Mouse (Mus musculus) stomach, embryonic 15.5 days (tissue): Measurements from ENCODE around the gene Frmpd4. TPM values are rescaled to one million over a fixed set of nuclear protein-coding genes. Genes with fewer than 3 reads are reported as not detected.

Experiments used
- ATAC-seq: fragments of 200-750 bp; cut with Nextera tagmentation; 2 replicates; pipeline ENCODE4 v1.8.0; 2017; ENCODE audit warnings: low read depth, moderate number of reproducible peaks, moderate TSS enrichment; ENCODE audit not compliant: insufficient read depth, low FRiP score
- H3K27ac ChIP-seq: fragments of 300-500 bp; sonication (generic); 2 replicates; pipeline ENCODE4 v1.5.1; 2015; ENCODE audit warnings: mild to moderate bottlenecking, inconsistent platforms
- H3K27me3 ChIP-seq: fragments of 300-500 bp; sonication (generic); replicated peaks from 2 replicates; pipeline ENCODE4 v1.6.1; 2015; ENCODE audit warnings: inconsistent platforms
- H3K36me3 ChIP-seq: fragments of 300-500 bp; sonication (generic); 2 replicates; pipeline ENCODE4 v1.6.1; 2015; ENCODE audit warnings: inconsistent platforms
- H3K4me1 ChIP-seq: fragments of 300-500 bp; sonication (generic); 2 replicates; pipeline ENCODE4 v1.6.1; 2015; ENCODE audit warnings: inconsistent platforms
- H3K4me2 ChIP-seq: fragments of 300-500 bp; sonication (generic); 2 replicates; pipeline ENCODE4 v1.6.1; 2015; ENCODE audit warnings: mild to moderate bottlenecking, inconsistent platforms
- H3K4me3 ChIP-seq: fragments of 300-500 bp; sonication (generic); replicated peaks from 2 replicates; pipeline ENCODE4 v1.5.1; 2015; ENCODE audit warnings: inconsistent platforms
- H3K9ac ChIP-seq: fragments of 300-500 bp; sonication (generic); 2 replicates; pipeline ENCODE4 v1.6.1; 2015; ENCODE audit warnings: inconsistent platforms
- H3K9me3 ChIP-seq: fragments of 300-500 bp; sonication (generic); 2 replicates; pipeline ENCODE4 v1.6.1; 2016; ENCODE audit warnings: inconsistent platforms
- WGBS: fragments of 180-500 bp; shearing (Covaris S2); methylation state at CpG from one replicate; pipeline ENCODE4 v1.1.7; 2015; 5-methylcytosine and 5-hydroxymethylcytosine counted together
- polyA plus RNA-seq: library from polyadenylated mRNA; unstranded; fragments of >200 nt; fragmentation: Nextera tagmentation; extraction: Ambion mirVana; gene quantifications from 2 replicates; pipeline ENCODE4 v1.2.1, GENCODE M21; 2015

The Frmpd4 gene
- polyA plus RNA-seq = 0.30 and 0.40 TPM in 2 replicates

- 80% methylated on average over 5 of the region's 5 CpGs for WGBS
- no peak within 1 kb of the TSS for H3K27ac ChIP-seq
- no peak within 1 kb of the TSS for H3K9ac ChIP-seq
- H3K4me1 ChIP-seq = no peaks in the 10 kb centered on the region
- H3K4me3 ChIP-seq = no peak within 1 kb of the TSS
- no peaks in the 10 kb centered on the region for H3K9me3 ChIP-seq
- H3K36me3 ChIP-seq = no peaks in the 10 kb centered on the region
- no peak for ATAC-seq
- no peaks in the 10 kb centered on the region for H3K27me3 ChIP-seq
- H3K4me2 ChIP-seq = no peak within 1 kb of the TSS
These were observed at the start of gene Frmpd4 for GRCm38 (mm10) chrX:168577131-168577530. Frmpd4 (minus strand) TSS chrX:168577231.

DNA sequence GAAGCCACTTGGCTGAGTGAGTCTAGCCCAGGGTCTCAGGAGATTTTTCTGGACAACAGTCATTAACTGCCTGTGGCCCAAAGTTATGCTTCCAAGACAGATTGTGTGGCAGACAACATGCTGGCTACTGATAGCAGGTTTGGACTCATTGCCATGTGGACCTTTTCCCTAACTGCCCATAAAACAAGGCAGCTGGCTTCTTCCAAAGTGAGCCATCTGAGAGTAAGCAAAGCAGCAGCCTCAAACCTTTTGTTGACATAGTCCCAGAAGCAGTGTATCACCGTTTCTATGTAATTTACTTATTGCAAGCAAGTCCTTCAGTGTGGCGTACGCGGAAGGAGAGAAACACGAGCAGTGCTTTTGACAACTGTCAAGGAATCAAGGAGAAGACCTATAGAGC, 18.2 kb upstream of the Frmpd4 start:
- H3K9ac ChIP-seq = no peak overlapping the region
- H3K4me3 ChIP-seq = no peak overlapping the region
- 53% methylated on average over 5 of the region's 5 CpGs for WGBS
- H3K4me1 ChIP-seq = no peaks in the 10 kb centered on the region
- no peak overlapping the region for H3K27ac ChIP-seq
- H3K27me3 ChIP-seq = no peaks in the 10 kb centered on the region
- H3K9me3 ChIP-seq = no peaks in the 10 kb centered on the region
- ATAC-seq = no peak
- no peak overlapping the region for H3K4me2 ChIP-seq
- H3K36me3 ChIP-seq = no peaks in the 10 kb centered on the region

DNA sequence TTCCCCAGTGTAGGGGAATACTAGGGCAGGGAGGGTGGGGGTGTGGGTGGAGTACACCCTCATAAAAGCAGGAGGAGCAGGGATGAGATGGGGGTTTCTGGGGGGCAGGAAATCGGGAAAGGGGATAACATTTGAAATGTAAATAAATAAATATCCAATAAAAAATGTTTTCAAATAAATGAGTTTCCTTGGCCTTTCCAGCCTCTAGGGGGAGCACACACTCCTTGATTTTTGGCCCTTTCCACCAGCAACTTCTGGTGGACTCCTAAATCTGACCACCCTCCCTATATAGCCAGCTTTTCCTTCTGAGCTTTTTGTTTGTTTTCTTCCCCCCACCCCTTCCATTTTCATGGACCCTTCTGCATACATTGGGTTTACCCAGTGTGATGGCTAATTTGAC, 7.3 kb upstream of the Frmpd4 start:
- no peak for ATAC-seq
- 67% methylated on average over 1 of the region's 1 CpGs for WGBS
- no peak overlapping the region for H3K4me3 ChIP-seq
- H3K36me3 ChIP-seq = no peaks in the 10 kb centered on the region
- no peak overlapping the region for H3K9ac ChIP-seq
- no peak overlapping the region for H3K4me2 ChIP-seq
- no peak overlapping the region for H3K27ac ChIP-seq
- H3K4me1 ChIP-seq = no peaks in the 10 kb centered on the region
- no peaks in the 10 kb centered on the region for H3K9me3 ChIP-seq
- no peaks in the 10 kb centered on the region for H3K27me3 ChIP-seq

- no peaks in the 10 kb centered on the region for H3K9me3 ChIP-seq
- H3K36me3 ChIP-seq = no peaks in the 10 kb centered on the region
- ATAC-seq = no peak
- no peaks in the 10 kb centered on the region for H3K4me1 ChIP-seq
- H3K9ac ChIP-seq = no peak overlapping the region
- H3K4me3 ChIP-seq = no peak overlapping the region
- H3K27me3 ChIP-seq = no peaks in the 10 kb centered on the region
- no peak overlapping the region for H3K4me2 ChIP-seq
- WGBS = 61% methylated on average over 4 of the region's 4 CpGs
- H3K27ac ChIP-seq = no peak overlapping the region
These were observed 5.2 kb downstream of the Frmpd4 start for GRCm38 (mm10) chrX:168571808-168572207.

DNA sequence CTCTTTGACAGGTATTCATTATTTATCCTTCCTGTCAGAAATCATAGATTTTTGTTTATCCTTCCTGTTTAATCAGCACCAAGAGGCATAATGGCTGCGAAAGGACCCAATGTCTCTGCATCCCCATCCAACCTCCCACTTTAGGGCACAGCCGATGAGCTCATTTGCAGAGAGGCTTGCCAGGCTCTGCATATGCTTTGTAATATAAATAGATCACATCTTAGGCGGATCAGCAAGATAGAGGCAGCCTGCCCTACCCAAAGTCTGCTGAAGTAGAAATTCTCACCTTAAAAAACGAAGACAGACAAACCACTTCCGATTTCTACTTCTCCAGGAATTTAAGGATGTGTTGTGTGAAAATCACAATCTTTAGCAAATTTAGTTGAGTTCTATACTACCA, 7.8 kb downstream of the Frmpd4 start:
- Histone ChIP-seq H3K36me3 (no peaks in the 10 kb centered on the region), H3K27me3 (no peaks in the 10 kb centered on the region), H3K4me1 (no peaks in the 10 kb centered on the region), H3K4me2 (no peak overlapping the region), H3K9me3 (no peaks in the 10 kb centered on the region), H3K27ac (no peak overlapping the region), H3K4me3 (no peak overlapping the region), H3K9ac (no peak overlapping the region)
- ATAC-seq = no peak
- 76% methylated on average over 5 of the region's 5 CpGs for WGBS

DNA sequence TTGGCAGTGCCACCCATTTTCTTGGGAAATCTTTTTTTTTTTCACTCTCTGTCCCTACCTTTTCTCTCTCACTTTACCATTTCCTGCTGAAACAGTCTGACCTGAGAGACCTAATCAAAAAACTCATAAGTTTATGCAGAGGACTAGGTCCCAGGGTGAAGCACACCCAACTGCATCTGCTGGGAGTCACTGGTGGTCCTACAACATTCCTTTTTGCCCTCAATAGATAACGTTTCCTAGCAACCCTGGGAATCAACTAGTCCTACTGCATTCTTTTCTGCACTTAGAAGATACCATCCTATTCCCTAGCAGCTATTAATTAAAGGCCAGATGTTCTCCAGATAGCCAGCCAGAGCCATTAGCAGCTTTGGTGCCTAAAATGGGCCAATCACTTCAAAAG, 71.8 kb downstream of the Frmpd4 start:
- no peaks in the 10 kb centered on the region for H3K36me3 ChIP-seq
- ATAC-seq = no peak
- H3K4me3 ChIP-seq = no peak overlapping the region
- H3K9ac ChIP-seq = no peak overlapping the region
- no peak overlapping the region for H3K27ac ChIP-seq
- no peaks in the 10 kb centered on the region for H3K27me3 ChIP-seq
- 45% methylated on average over 1 of the region's 1 CpGs for WGBS
- H3K9me3 ChIP-seq = no peaks in the 10 kb centered on the region
- H3K4me1 ChIP-seq = no peaks in the 10 kb centered on the region
- no peak overlapping the region for H3K4me2 ChIP-seq

DNA sequence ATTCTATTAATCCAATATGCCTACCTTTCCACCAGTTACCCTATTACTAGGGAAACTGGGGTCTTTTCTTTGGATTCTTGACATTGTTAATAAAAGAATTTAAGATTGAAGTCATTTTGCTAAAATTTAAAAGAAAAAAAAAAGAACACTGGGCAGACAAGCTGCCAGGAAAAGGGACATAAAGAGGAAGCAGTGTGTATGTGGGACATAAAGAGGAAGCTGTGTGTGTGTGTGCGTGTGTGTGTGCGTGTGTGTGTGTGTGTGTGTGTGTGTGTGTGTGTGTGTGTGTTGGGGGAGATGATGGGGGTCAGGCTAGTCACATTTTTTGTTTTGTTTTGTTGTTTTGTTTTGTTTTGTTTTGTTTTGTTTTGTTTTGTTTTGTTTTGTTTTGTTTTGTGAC, 121.8 kb downstream of the Frmpd4 start:
- H3K27ac ChIP-seq = no peak overlapping the region
- no peak overlapping the region for H3K4me3 ChIP-seq
- H3K4me2 ChIP-seq = no peak overlapping the region
- 86% methylated on average over 2 of the region's 2 CpGs for WGBS
- H3K4me1 ChIP-seq = no peaks in the 10 kb centered on the region
- H3K9me3 ChIP-seq = no peaks in the 10 kb centered on the region
- no peaks in the 10 kb centered on the region for H3K36me3 ChIP-seq
- no peaks in the 10 kb centered on the region for H3K27me3 ChIP-seq
- ATAC-seq = no peak
- no peak overlapping the region for H3K9ac ChIP-seq

DNA sequence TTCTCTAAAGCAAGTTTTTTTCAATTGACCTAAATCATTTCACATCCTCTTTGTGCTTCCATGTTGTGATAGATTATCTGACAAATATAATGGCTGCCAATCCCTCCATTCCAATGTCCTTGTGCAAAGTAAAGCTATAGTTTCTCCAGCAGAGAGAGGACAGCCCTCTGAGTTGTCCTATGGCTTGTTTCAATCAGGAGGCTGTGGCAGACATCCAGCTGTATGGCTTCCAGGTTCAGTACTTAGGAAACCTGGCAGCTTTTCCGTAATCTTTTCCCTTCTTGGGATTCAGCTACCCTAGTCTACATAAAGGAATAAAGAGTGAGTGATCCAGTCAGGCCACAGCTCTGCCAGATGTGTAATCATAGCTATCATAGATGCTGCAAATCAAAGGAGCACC, 145.8 kb downstream of the Frmpd4 start:
- 75% methylated on average over 1 of the region's 1 CpGs for WGBS
- Histone ChIP-seq H3K4me1 (no peaks in the 10 kb centered on the region), H3K4me3 (no peak overlapping the region), H3K27ac (no peak overlapping the region), H3K36me3 (no peaks in the 10 kb centered on the region), H3K27me3 (no peaks in the 10 kb centered on the region), H3K4me2 (no peak overlapping the region), H3K9ac (no peak overlapping the region), H3K9me3 (no peaks in the 10 kb centered on the region)
- no peak for ATAC-seq

DNA sequence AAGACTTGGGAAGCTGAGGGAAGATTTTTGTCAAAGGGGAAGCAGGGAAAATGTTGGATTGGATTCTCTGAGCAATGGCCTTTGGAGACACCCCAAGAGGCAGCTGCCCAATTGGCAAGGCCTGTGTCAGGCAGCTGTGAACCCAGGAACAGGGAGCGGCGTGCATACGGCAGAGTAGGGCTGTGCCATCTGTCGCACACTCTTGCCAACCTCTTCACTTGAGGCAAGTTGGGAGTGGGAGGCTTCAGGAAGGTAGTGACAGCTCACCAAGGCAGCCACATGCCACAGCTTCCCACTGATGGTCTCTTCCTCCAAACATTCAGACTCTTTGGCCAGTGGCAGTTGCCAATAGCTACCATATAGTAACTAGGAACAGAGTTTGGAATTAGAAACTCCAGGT, 147.2 kb downstream of the Frmpd4 start:
- H3K27ac ChIP-seq = no peak overlapping the region
- H3K4me2 ChIP-seq = no peak overlapping the region
- H3K9me3 ChIP-seq = no peaks in the 10 kb centered on the region
- no peak overlapping the region for H3K4me3 ChIP-seq
- no peaks in the 10 kb centered on the region for H3K27me3 ChIP-seq
- no peaks in the 10 kb centered on the region for H3K36me3 ChIP-seq
- ATAC-seq = no peak
- whole genome bisulfite sequencing = 93% methylated on average over 4 of the region's 4 CpGs
- no peak overlapping the region for H3K9ac ChIP-seq
- no peaks in the 10 kb centered on the region for H3K4me1 ChIP-seq

DNA sequence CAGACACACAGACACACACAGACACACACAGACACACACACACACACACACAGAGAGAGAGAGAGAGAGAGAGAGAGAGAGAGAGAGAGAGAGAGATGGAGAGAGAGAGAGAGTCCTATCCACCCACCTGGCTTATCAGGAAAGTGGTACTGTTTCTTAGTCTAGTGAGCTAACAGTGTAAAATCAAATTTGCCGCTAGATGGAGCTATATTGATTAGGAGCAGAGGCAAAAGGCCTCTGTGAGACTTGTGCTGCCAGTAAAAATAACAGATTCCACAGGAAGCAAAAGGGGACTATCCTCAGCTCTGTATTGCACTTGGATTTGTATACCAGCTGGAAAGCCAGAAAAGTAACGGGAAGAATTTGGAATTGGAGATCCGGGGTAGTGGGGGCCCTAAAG, 161.6 kb downstream of the Frmpd4 start:
- Histone ChIP-seq H3K36me3 (no peaks in the 10 kb centered on the region), H3K9ac (no peak overlapping the region)

DNA sequence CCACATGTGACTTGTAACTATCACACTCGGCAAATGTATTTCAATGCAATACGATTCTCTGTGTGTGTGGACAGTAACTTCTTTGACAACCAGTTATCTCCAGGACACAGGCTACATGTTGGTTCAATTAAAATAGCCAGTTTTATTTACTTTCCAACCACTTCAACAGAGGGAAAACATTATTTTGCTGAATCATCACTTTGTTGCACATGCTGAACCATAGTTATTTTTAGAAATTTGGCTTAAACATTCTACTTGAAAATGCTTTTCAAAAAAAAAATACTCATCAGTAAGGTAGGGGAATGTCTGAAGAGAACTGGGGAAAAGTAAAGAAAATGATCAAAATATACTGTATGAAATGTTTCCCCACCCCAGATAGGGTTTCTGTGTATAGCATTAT, 173.5 kb downstream of the Frmpd4 start:
- H3K36me3 ChIP-seq = no peaks in the 10 kb centered on the region
- no peaks in the 10 kb centered on the region for H3K27me3 ChIP-seq
- H3K27ac ChIP-seq = no peak overlapping the region
- no peaks in the 10 kb centered on the region for H3K9me3 ChIP-seq
- WGBS = 83% methylated on average over 2 of the region's 2 CpGs
- no peaks in the 10 kb centered on the region for H3K4me1 ChIP-seq
- H3K9ac ChIP-seq = no peak overlapping the region
- H3K4me3 ChIP-seq = no peak overlapping the region
- ATAC-seq = no peak
- H3K4me2 ChIP-seq = no peak overlapping the region

More for the DNA sequence above, 161.6 kb downstream of the Frmpd4 start:
- ATAC-seq = no peak
- WGBS = 27% methylated on average over 3 of the region's 3 CpGs
- no peaks in the 10 kb centered on the region for H3K4me1 ChIP-seq
- no peak overlapping the region for H3K4me2 ChIP-seq
- no peak overlapping the region for H3K4me3 ChIP-seq
- H3K27me3 ChIP-seq = no peaks in the 10 kb centered on the region
- no peak overlapping the region for H3K27ac ChIP-seq
- no peaks in the 10 kb centered on the region for H3K9me3 ChIP-seq

DNA sequence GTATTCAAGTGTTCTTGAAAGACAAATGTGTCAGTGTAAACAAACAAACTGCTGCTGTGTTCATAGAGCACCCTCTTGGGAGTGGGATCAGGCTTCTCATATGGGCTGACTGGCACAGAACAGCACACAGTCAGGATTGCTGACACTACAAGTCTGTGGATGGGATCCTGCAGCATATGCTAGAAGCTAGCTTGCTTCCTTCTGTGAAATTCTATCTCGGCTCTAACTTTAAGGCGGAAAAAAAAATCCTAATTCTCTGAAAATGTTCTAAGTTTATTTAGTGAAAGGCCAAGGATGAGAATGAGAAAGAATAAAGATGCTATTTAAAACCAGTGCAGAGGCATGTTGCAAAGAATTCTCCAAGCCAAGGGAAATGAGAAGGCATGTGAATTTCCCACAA, 226.6 kb downstream of the Frmpd4 start:
- no peak overlapping the region for H3K27ac ChIP-seq
- no peaks in the 10 kb centered on the region for H3K9me3 ChIP-seq
- H3K4me2 ChIP-seq = no peak overlapping the region
- no peak overlapping the region for H3K4me3 ChIP-seq
- H3K27me3 ChIP-seq = no peaks in the 10 kb centered on the region
- H3K36me3 ChIP-seq = no peaks in the 10 kb centered on the region
- no peak for ATAC-seq
- WGBS = 85% methylated on average over 2 of the region's 2 CpGs
- no peaks in the 10 kb centered on the region for H3K4me1 ChIP-seq
- H3K9ac ChIP-seq = no peak overlapping the region
